Mouse (Mus musculus) hindbrain, embryonic 14.5 days (tissue): Measurements from ENCODE around the gene Zfp592. TPM values are rescaled to one million over a fixed set of nuclear protein-coding genes. Genes with fewer than 3 reads are reported as not detected.

Source experiments
- ATAC-seq: fragments of 200-750 bp; cut with Nextera tagmentation; 2 replicates; pipeline ENCODE4 v1.8.0; 2017; ENCODE audit warnings: moderate number of reproducible peaks, mild to moderate bottlenecking, moderate TSS enrichment, moderate library complexity; ENCODE audit not compliant: low FRiP score
- DNase-seq: peaks from one replicate; pipeline ENCODE4 v3.0.0-alpha.2; 2015; ENCODE audit warnings: low spot score
- H3K27ac ChIP-seq: fragments of 300-500 bp; sonication (generic); 2 replicates; pipeline ENCODE4 v1.5.1; 2014; ENCODE audit warnings: mild to moderate bottlenecking, moderate library complexity
- H3K27me3 ChIP-seq: fragments of 300-500 bp; sonication (generic); 2 replicates; pipeline ENCODE4 v1.6.1; 2014; ENCODE audit warnings: mild to moderate bottlenecking, low read length, mixed read lengths; ENCODE audit not compliant: control insufficient read depth, insufficient read depth
- H3K36me3 ChIP-seq: fragments of 300-500 bp; sonication (generic); replicated peaks from 2 replicates; pipeline ENCODE4 v1.6.1; 2014; ENCODE audit not compliant: control insufficient read depth, insufficient read depth
- H3K4me1 ChIP-seq: fragments of 300-500 bp; sonication (generic); replicated peaks from 2 replicates; pipeline ENCODE4 v1.6.1; 2014; ENCODE audit warnings: antibody characterized with exemption, low read length, mixed read lengths; ENCODE audit not compliant: control insufficient read depth, insufficient read depth
- H3K4me2 ChIP-seq: fragments of 300-500 bp; sonication (generic); replicated peaks from 2 replicates; pipeline ENCODE4 v1.6.1; 2014; ENCODE audit warnings: mild to moderate bottlenecking, moderate library complexity
- H3K4me3 ChIP-seq: fragments of 300-500 bp; sonication (generic); replicated peaks from 2 replicates; pipeline ENCODE4 v1.5.1; 2014; ENCODE audit warnings: mild to moderate bottlenecking, low read length
- H3K9ac ChIP-seq: fragments of 300-500 bp; sonication (generic); 2 replicates; pipeline ENCODE4 v1.6.1; 2014
- H3K9me3 ChIP-seq: fragments of 300-500 bp; sonication (generic); 2 replicates; pipeline ENCODE4 v1.6.1; 2016; ENCODE audit warnings: low read length; ENCODE audit not compliant: control insufficient read depth
- WGBS: fragments of 180-500 bp; shearing (Covaris S2); extraction: QIAGEN DNeasy Blood & Tissue Kit; methylation state at CpG from one replicate; pipeline ENCODE4 v1.1.7; 2014; 5-methylcytosine and 5-hydroxymethylcytosine counted together
- polyA plus RNA-seq: library from polyadenylated mRNA; unstranded; fragments of >200 nt; fragmentation: Nextera tagmentation; extraction: Ambion mirVana; gene quantifications from 2 replicates; pipeline ENCODE4 v1.2.1, GENCODE M21; 2014

The Zfp592 gene
- polyA plus RNA-seq, 1 experiment from 2014 or later, result 10.4 TPM

- Histone ChIP-seq H3K27me3 (no peaks in the 10 kb centered on the region), H3K36me3 (peaks cover 28% of the 10 kb centered on the region), H3K9me3 (no peaks in the 10 kb centered on the region), H3K4me2 (no peak overlapping the region), H3K4me3 (no peak overlapping the region), H3K27ac (no peak overlapping the region), H3K4me1 (no peaks in the 10 kb centered on the region), H3K9ac (no peak overlapping the region)
- 92% methylated on average over 3 of the region's 3 CpGs for WGBS
- ATAC-seq, result no peak
- DNase-seq, result no peak
Observed at GRCm38 (mm10) chr7:81047847-81048246, 54.4 kb downstream of the Zfp592 start.

DNA sequence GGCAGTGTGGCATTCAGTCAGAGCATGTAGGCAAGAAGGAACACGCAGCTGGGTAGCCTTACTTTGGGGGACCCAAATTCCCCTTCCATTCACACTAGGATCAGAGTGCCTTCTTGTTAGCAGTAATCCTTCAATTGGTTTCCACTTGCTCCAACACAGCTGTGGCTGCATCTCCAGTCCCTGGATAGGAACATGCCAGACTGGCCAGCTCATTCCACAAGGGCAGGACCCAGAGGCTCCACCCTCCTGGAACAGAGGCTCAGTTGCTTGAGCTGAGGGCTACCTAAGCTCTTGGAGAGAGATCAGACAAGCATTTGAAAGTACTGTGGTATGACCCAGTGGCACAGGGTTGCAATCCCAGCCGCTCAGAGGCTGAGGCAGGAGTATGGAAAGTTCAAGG, 55.0 kb downstream of the Zfp592 start:
- H3K4me3 ChIP-seq, result no peak overlapping the region
- WGBS, result 93% methylated on average over 2 of the region's 2 CpGs
- H3K9me3 ChIP-seq, result no peaks in the 10 kb centered on the region
- H3K36me3 ChIP-seq, result peaks cover 21% of the 10 kb centered on the region
- no peak overlapping the region for H3K4me2 ChIP-seq
- no peaks in the 10 kb centered on the region for H3K27me3 ChIP-seq
- H3K4me1 ChIP-seq, result no peaks in the 10 kb centered on the region
- no peak overlapping the region for H3K27ac ChIP-seq
- no peak for DNase-seq
- ATAC-seq, result no peak
- H3K9ac ChIP-seq, result no peak overlapping the region

DNA sequence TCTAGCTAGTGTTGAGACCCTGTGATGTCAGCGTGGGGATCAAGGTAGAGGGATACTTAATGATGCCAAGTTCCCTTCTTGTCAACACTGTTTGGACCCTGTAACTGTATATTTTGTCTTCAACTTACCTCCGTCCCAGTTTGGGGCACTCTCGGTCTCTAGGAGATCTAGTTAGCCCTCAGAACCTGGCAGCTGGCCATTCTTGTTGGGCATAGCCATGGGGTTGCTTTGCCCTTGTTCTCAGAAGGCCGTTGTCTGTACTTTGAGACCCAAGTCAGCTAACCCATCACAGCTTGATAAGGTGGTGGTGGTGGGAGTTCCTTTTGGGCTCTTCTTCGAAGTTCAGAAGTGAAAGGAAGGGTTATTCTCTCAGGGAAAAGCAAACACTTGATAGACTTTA, 56.5 kb downstream of the Zfp592 start:
- H3K36me3 ChIP-seq, result 0 out of 2 replicates have a peak, but pooled peaks cover 7% of the 10 kb centered on the region
- H3K27ac ChIP-seq, result no peak overlapping the region
- no peak overlapping the region for H3K4me2 ChIP-seq
- H3K27me3 ChIP-seq, result no peaks in the 10 kb centered on the region
- WGBS, result 81% methylated on average over 5 of the region's 5 CpGs
- H3K9me3 ChIP-seq, result no peaks in the 10 kb centered on the region
- DNase-seq (no peak), ATAC-seq (no peak)
- no peaks in the 10 kb centered on the region for H3K4me1 ChIP-seq
- H3K9ac ChIP-seq, result no peak overlapping the region
- no peak overlapping the region for H3K4me3 ChIP-seq

GRCm38 (mm10) chr7:81055709-81056370, 62.4 kb downstream of the Zfp592 start:
- no peak for ATAC-seq
- DNase-seq, result no peak
- Histone ChIP-seq H3K27me3 (no peaks in the 10 kb centered on the region), H3K27ac (no peak overlapping the region), H3K4me2 (no peak overlapping the region), H3K36me3 (no peaks in the 10 kb centered on the region), H3K9me3 (no peaks in the 10 kb centered on the region), H3K4me1 (no peaks in the 10 kb centered on the region), H3K9ac (no peak overlapping the region), H3K4me3 (no peak overlapping the region)
- WGBS, result 84% methylated on average over 11 of the region's 11 CpGs

- Histone ChIP-seq H3K9me3 (no peaks in the 10 kb centered on the region), H3K27ac (no peak within 1 kb of the TSS), H3K27me3 (no peaks in the 10 kb centered on the region), H3K4me3 (no peak within 1 kb of the TSS), H3K4me2 (no peak within 1 kb of the TSS), H3K36me3 (no peaks in the 10 kb centered on the region), H3K9ac (no peak within 1 kb of the TSS), H3K4me1 (no peaks in the 10 kb centered on the region)
- ATAC-seq, result no peak
- DNase-seq, result no peak
- WGBS, result 44% methylated on average over 27 of the region's 27 CpGs
Observed at GRCm38 (mm10) chr7:81057471-81057870, 64.0 kb downstream of the Zfp592 start, which contains the start of gene Alpk3. Alpk3 (plus strand) TSS chr7:81057600.

- Histone ChIP-seq H3K27ac (no peak overlapping the region), H3K4me2 (no peak overlapping the region), H3K9ac (no peak overlapping the region), H3K27me3 (no peaks in the 10 kb centered on the region), H3K4me1 (no peaks in the 10 kb centered on the region), H3K9me3 (no peaks in the 10 kb centered on the region), H3K36me3 (no peaks in the 10 kb centered on the region), H3K4me3 (no peak overlapping the region)
- DNase-seq (no peak), ATAC-seq (no peak)
- 81% methylated on average over 6 of the region's 6 CpGs for WGBS
Observed at GRCm38 (mm10) chr7:81057901-81058711, 64.6 kb downstream of the Zfp592 start.

- Histone ChIP-seq H3K9me3 (no peaks in the 10 kb centered on the region), H3K4me3 (no peak overlapping the region), H3K4me2 (no peak overlapping the region), H3K27ac (no peak overlapping the region), H3K4me1 (no peaks in the 10 kb centered on the region), H3K27me3 (no peaks in the 10 kb centered on the region), H3K36me3 (no peaks in the 10 kb centered on the region), H3K9ac (no peak overlapping the region)
- DNase-seq, result no peak
- ATAC-seq, result no peak
- WGBS, result 73% methylated on average over 9 of the region's 9 CpGs
Observed at GRCm38 (mm10) chr7:81058712-81059154, 65.3 kb downstream of the Zfp592 start.

- no peak overlapping the region for H3K4me2 ChIP-seq
- H3K36me3 ChIP-seq, result no peaks in the 10 kb centered on the region
- H3K9me3 ChIP-seq, result no peaks in the 10 kb centered on the region
- no peak for ATAC-seq
- no peak overlapping the region for H3K27ac ChIP-seq
- H3K27me3 ChIP-seq, result no peaks in the 10 kb centered on the region
- H3K9ac ChIP-seq, result no peak overlapping the region
- 79% methylated on average over 5 of the region's 5 CpGs for WGBS
- H3K4me3 ChIP-seq, result no peak overlapping the region
- no peaks in the 10 kb centered on the region for H3K4me1 ChIP-seq
- no peak for DNase-seq
Observed at GRCm38 (mm10) chr7:81059388-81059787, 65.9 kb downstream of the Zfp592 start.

DNA sequence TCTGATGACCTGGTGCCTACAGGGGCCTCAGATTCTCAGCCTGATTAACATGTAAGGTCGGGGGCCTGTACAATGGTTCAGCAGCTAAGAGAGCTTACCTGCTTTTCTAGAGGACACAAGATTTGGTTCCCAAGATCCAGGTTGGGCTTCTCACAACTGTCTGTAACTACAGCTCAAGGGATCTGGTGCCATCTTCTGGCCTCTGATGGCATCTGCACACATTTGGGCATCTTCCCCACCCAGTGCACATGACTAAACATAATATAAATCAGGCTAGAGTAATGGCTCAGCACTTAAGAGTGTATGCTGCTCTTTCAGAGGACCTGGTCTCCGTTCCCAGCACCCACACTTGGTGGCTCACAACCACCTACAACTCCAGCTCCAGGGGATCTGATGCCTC, 67.4 kb downstream of the Zfp592 start:
- no peak overlapping the region for H3K4me3 ChIP-seq
- no peaks in the 10 kb centered on the region for H3K4me1 ChIP-seq
- H3K4me2 ChIP-seq, result no peak overlapping the region
- no peak overlapping the region for H3K9ac ChIP-seq
- 80% methylated on average over 2 of the region's 2 CpGs for WGBS
- H3K36me3 ChIP-seq, result no peaks in the 10 kb centered on the region
- ATAC-seq, result no peak
- H3K27ac ChIP-seq, result no peak overlapping the region
- H3K27me3 ChIP-seq, result no peaks in the 10 kb centered on the region
- no peaks in the 10 kb centered on the region for H3K9me3 ChIP-seq
- DNase-seq, result no peak
